Mouse (Mus musculus) intestine, embryonic 16.5 days (tissue): ENCODE measurements around the gene Esrrb. TPM values are rescaled to one million over a fixed set of nuclear protein-coding genes. Genes with fewer than 3 reads are reported as not detected.

Experiments
- ATAC-seq: fragments of 200-750 bp; cut with Nextera tagmentation; 2 replicates; pipeline ENCODE4 v1.8.0; 2017; ENCODE audit warnings: moderate TSS enrichment, moderate library complexity
- H3K27ac ChIP-seq: fragments of 300-500 bp; sonication (generic); 2 replicates; pipeline ENCODE4 v1.5.1; 2014; ENCODE audit warnings: mild to moderate bottlenecking, low read length
- H3K27me3 ChIP-seq: fragments of 300-500 bp; sonication (generic); replicated peaks from 2 replicates; pipeline ENCODE4 v1.6.1; 2014; ENCODE audit warnings: low read length, control low read depth, mixed read lengths; ENCODE audit not compliant: control insufficient read depth, insufficient read depth
- H3K36me3 ChIP-seq: fragments of 300-500 bp; sonication (generic); 2 replicates; pipeline ENCODE4 v1.6.1; 2014; ENCODE audit warnings: low read length, control low read depth; ENCODE audit not compliant: control insufficient read depth, insufficient read depth
- H3K4me1 ChIP-seq: fragments of 300-500 bp; sonication (generic); 2 replicates; pipeline ENCODE4 v1.6.1; 2014; ENCODE audit warnings: low read length, control low read depth, mixed read lengths; ENCODE audit not compliant: control insufficient read depth, insufficient read depth
- H3K4me2 ChIP-seq: fragments of 300-500 bp; sonication (generic); 2 replicates; pipeline ENCODE4 v1.6.1; 2014; ENCODE audit warnings: low read depth, low read length, control low read depth
- H3K4me3 ChIP-seq: fragments of 300-500 bp; sonication (generic); 2 replicates; pipeline ENCODE4 v1.5.1; 2014; ENCODE audit warnings: mild to moderate bottlenecking, low read length
- H3K9ac ChIP-seq: fragments of 300-500 bp; sonication (generic); 2 replicates; pipeline ENCODE4 v1.6.1; 2014; ENCODE audit warnings: low read depth, low read length
- H3K9me3 ChIP-seq: fragments of 300-500 bp; sonication (generic); 2 replicates; pipeline ENCODE4 v1.6.1; 2016; ENCODE audit warnings: low read length, control low read depth; ENCODE audit not compliant: control insufficient read depth
- WGBS: fragments of 180-500 bp; shearing (Covaris S2); extraction: QIAGEN DNeasy Blood & Tissue Kit; methylation state at CpG from one replicate; pipeline ENCODE4 v1.1.7; 2014; 5-methylcytosine and 5-hydroxymethylcytosine counted together
- polyA plus RNA-seq: library from polyadenylated mRNA; unstranded; fragments of >200 nt; fragmentation: Nextera tagmentation; extraction: Ambion mirVana; gene quantifications from 2 replicates; pipeline ENCODE4 v1.2.1, GENCODE M21; 2015

Gene Esrrb
- polyA plus RNA-seq, 1 experiment from 2014 or later, result 0.39 TPM

DNA sequence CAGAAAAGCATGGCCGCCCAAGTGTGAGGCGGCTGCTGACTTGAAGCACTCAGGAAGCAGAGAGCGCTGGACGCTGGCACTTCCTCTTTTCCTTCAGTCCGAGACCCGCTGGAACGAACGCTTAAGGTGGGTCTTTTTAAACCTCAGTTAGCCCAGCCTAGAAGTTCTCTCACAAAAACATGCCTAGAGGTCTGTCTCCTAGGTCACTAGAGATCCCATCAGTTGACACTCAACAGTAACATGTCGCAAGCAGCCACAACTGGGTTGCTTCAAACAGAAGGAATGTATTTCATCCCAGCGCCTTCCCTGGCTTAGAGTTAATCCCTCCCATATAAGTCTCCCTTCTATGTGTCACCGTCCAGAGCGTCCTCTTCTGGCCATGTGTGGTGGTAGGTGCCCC, 33.9 kb downstream of the Esrrb start:
- no peak overlapping the region for H3K4me3 ChIP-seq
- H3K9me3 ChIP-seq, result no peaks in the 10 kb centered on the region
- H3K36me3 ChIP-seq, result no peaks in the 10 kb centered on the region
- 85% methylated on average over 12 of the region's 12 CpGs for WGBS
- H3K27ac ChIP-seq, result no peak overlapping the region
- H3K9ac ChIP-seq, result no peak overlapping the region
- no peaks in the 10 kb centered on the region for H3K4me1 ChIP-seq
- H3K4me2 ChIP-seq, result no peak overlapping the region
- ATAC-seq, result no peak
- 0 out of 2 replicates have a peak, but pooled peaks cover 2% of the 10 kb centered on the region for H3K27me3 ChIP-seq

DNA sequence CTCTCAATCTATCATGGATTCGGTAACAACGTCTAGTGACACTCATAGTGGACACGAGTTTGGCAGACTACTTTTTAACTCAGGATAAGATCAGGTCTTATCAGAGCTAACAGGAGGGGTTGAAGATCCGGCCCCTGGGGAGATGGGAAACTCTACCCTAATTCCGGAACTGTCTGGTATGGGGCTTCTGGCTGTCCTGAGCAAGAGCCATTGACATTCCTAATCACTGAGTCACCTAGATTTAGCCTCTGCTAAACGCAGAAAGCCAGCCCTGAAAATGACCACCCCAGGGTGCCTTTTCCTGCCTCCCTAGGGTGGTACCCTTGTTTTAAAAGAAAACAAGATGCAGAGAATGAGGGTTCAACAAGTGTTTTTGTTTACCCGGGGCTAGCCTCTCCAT, 34.4 kb downstream of the Esrrb start:
- no peak overlapping the region for H3K9ac ChIP-seq
- WGBS, result 46% methylated on average over 7 of the region's 7 CpGs

DNA sequence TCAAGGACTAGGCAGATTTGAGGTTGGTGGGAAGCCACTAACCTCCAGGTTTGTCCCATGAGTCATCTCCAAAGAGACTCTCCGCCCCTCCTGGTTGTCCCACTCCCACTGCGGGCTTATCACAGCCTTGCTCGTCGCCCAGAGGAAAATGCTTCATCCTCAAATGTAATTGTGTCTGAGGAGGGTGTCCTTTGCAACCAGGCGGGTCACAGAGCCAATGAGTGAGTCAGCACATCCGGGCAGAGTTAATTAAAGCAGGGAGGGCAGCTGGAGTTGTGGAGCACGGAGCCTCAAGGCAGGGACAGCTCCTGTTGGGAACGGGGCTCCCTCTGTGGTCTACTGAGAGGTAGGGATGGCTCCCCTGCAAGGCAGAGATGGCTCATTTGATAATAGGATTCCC, 37.8 kb downstream of the Esrrb start:
- H3K36me3 ChIP-seq, result no peaks in the 10 kb centered on the region
- H3K4me3 ChIP-seq, result no peak overlapping the region
- H3K27me3 ChIP-seq, result peaks cover 10% of the 10 kb centered on the region; the same call in 1 of the 2 replicates
- H3K4me1 ChIP-seq, result no peaks in the 10 kb centered on the region
- no peak overlapping the region for H3K9ac ChIP-seq
- no peaks in the 10 kb centered on the region for H3K9me3 ChIP-seq
- no peak overlapping the region for H3K4me2 ChIP-seq
- ATAC-seq, result no peak
- H3K27ac ChIP-seq, result no peak overlapping the region
- WGBS, result 20% methylated on average over 8 of the region's 8 CpGs

More for the DNA sequence above, 34.4 kb downstream of the Esrrb start:
- Histone ChIP-seq H3K4me1 (no peaks in the 10 kb centered on the region), H3K4me3 (no peak overlapping the region), H3K27ac (no peak overlapping the region), H3K27me3 (0 out of 2 replicates have a peak, but pooled peaks cover 2% of the 10 kb centered on the region), H3K4me2 (no peak overlapping the region), H3K9me3 (no peaks in the 10 kb centered on the region), H3K36me3 (no peaks in the 10 kb centered on the region)
- ATAC-seq, result no peak

DNA sequence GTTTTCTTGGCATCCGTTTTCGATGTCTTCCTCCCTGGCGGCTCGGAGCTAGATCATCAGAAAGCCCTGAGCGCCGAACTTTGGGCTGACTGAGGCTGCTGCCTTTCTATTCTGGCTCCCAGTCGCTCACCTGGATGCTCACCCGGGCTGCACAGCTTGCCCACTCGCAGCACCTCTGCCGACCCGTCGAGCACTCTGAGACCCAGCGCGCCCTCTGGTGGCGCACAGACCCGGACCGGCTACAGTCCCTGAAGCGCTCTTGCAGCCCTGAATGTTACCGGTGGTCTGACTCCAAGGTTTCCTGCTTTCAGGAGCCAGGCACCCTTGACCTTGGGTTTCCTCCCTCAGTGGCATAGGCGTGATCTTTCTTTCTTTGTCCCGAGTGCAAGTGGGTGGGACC, 41.8 kb downstream of the Esrrb start:
- 6% methylated on average over 21 of the region's 21 CpGs for WGBS
- Histone ChIP-seq H3K9ac (no peak overlapping the region), H3K27me3 (peaks cover 11% of the 10 kb centered on the region; the same call in 1 of the 2 replicates), H3K9me3 (no peaks in the 10 kb centered on the region; the same call in 1 of the 2 replicates), H3K27ac (no peak overlapping the region), H3K4me2 (peak overlapping the region; percentile 59), H3K36me3 (no peaks in the 10 kb centered on the region), H3K4me1 (no peaks in the 10 kb centered on the region), H3K4me3 (peak overlapping the region; percentile 34)
- no peak for ATAC-seq

DNA sequence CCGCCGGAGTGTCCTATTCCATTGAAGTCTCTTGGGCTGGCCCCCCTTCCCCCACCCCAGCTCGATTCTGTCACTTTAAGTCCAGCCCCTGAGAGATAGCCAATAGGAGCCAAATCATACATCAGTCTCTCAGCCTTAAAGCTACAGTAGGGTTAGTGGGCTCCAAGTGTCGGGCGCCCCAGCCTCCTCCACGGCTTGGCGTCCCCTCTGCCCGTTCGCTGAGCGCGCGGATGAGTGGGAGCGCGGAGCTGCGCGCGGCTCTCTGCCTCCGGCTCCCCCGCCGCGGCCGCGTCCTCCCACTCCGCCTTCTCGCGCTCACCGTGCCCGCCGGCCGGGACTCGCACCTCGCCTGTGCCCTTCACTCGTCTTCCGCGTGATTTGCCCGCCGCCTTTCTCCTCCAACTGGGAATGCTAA, 60.6 kb downstream of the Esrrb start:
- H3K36me3 ChIP-seq, result no peaks in the 10 kb centered on the region
- H3K4me1 ChIP-seq, result peaks cover 13% of the 10 kb centered on the region; the same call in 1 of the 2 replicates
- no peak overlapping the region for H3K27ac ChIP-seq
- WGBS, result under 1% methylated on average over 37 of the region's 37 CpGs
- peaks cover 69% of the 10 kb centered on the region for H3K27me3 ChIP-seq
- H3K4me2 ChIP-seq, result peak overlapping the region; percentile 68
- no peaks in the 10 kb centered on the region for H3K9me3 ChIP-seq
- peak overlapping the region; percentile 49 for H3K4me3 ChIP-seq
- 0 out of 2 replicates have a peak overlapping the region, but pooled peaks have one; percentile 15 for H3K9ac ChIP-seq
- ATAC-seq, result peak; percentile 40; the same call in 1 of the 2 replicates

DNA sequence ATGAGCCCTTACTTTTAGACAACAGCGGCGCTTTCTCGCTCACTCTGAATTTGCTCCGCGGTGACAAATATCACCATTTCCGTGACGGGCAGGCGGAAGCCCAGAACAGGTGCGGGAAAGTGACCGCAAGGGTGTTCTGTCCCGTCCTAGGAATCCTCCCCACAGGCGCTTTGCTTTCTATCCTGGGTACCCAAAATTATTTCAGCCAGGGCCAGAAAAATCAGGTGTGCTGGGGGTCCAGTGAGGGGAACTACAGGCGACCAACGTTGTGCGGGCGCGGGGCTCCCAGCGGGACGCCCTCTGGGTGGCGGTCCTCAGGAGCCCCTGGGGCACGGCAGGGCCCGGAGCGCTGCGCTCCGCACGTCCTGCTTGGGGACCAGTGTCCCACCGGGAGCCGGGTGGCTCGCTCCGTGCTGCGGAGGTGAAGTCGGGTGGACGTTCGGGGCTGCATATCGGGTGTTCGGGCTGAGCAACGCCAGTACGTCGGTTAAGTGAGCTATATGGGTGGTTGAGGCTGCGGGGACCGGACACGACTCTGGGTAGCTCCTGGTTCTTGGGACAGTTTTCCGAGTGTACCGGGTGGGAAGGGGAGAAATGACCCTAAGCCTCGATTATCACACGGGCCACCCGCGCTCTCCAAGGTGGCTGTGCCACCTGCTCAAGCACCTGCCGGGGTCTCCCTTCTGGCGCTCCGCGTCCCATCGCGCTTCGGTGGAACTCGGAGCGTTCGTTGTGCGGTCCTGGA, 61.4 kb downstream of the Esrrb start:
- H3K9me3 ChIP-seq, result no peaks in the 10 kb centered on the region
- H3K27me3 ChIP-seq, result peaks cover 69% of the 10 kb centered on the region
- H3K4me1 ChIP-seq, result peaks cover 13% of the 10 kb centered on the region; the same call in 1 of the 2 replicates
- no peak overlapping the region for H3K27ac ChIP-seq
- no peak overlapping the region for H3K9ac ChIP-seq
- peak overlapping the region; percentile 49 for H3K4me3 ChIP-seq
- H3K36me3 ChIP-seq, result no peaks in the 10 kb centered on the region
- H3K4me2 ChIP-seq, result peak overlapping the region; percentile 68
- WGBS, result 3% methylated on average over 59 of the region's 59 CpGs
- ATAC-seq, result no peak

DNA sequence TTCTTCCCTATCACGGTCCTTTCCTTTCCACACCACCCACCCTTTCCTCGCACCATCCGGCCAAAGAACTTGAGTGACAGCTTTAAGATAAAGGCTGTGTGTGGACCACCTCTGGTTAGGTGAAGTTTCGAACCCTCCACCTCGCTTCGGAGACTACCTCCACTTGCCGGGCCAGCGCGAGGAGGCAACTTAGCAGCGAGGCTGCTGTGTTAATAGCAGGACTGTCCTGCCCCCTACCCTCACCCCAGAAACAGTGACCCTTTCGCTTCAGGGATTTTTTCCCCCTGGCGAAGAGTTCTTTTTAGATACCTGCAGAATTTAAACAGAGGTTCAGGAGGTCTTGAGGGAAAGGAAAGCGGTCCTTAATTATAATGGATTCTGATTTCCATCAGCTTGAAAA, 62.2 kb downstream of the Esrrb start:
- H3K9me3 ChIP-seq, result no peaks in the 10 kb centered on the region
- no peak for ATAC-seq
- peaks cover 67% of the 10 kb centered on the region for H3K27me3 ChIP-seq
- no peak overlapping the region for H3K9ac ChIP-seq
- no peak overlapping the region for H3K27ac ChIP-seq
- WGBS, result 4% methylated on average over 13 of the region's 13 CpGs
- H3K4me2 ChIP-seq, result no peak overlapping the region
- peaks cover 13% of the 10 kb centered on the region; the same call in 1 of the 2 replicates for H3K4me1 ChIP-seq
- H3K4me3 ChIP-seq, result no peak overlapping the region
- no peaks in the 10 kb centered on the region for H3K36me3 ChIP-seq

DNA sequence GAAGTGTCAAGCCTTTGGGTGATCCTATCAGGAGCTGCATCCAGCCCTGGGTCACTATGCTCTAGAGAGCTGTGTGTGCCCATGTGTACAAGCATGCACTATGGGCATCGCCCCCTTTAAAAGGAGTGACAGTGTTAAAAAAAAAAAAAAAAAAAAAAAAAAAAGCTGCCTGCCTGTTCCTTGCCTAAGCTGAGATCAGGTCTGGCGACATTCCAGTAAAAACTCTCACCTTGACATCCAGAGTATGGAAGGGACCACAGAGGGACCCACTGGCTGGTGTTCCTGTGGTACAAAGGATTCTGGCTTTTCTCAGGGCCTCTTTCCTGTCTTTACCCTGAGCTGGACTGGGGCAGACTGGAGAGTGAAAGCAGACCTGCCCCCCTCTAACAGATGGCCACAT, 66.7 kb downstream of the Esrrb start:
- Histone ChIP-seq H3K4me2 (no peak overlapping the region), H3K27me3 (peaks cover 26% of the 10 kb centered on the region), H3K9me3 (no peaks in the 10 kb centered on the region), H3K4me1 (0 out of 2 replicates have a peak, but pooled peaks cover under 1% of the 10 kb centered on the region), H3K9ac (no peak overlapping the region), H3K4me3 (no peak overlapping the region), H3K36me3 (no peaks in the 10 kb centered on the region), H3K27ac (no peak overlapping the region)
- 41% methylated on average over 2 of the region's 2 CpGs for WGBS
- ATAC-seq, result no peak

DNA sequence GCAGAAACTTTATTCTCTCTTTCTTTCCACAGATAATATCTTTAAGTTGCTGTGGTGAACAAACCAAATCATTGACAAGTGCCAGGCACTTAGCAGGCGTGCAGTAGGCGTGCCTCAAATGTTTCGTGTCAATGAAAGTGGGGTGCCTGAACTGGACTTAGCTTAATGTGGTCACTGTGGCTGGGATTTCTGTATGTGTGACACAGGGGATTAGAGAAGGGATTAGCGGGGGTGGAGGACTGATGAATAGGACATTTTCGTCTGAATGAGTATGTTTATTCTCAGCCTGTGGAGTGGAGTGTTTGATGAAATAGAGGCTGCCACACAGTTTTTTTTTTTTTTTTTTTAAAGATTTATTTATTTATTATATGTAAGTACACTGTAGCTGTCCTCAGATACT, 70.8 kb downstream of the Esrrb start:
- no peak for ATAC-seq
- H3K4me3 ChIP-seq, result no peak overlapping the region
- no peaks in the 10 kb centered on the region for H3K9me3 ChIP-seq
- no peaks in the 10 kb centered on the region for H3K27me3 ChIP-seq
- H3K9ac ChIP-seq, result no peak overlapping the region
- H3K36me3 ChIP-seq, result no peaks in the 10 kb centered on the region
- H3K4me1 ChIP-seq, result no peaks in the 10 kb centered on the region
- H3K4me2 ChIP-seq, result no peak overlapping the region
- no peak overlapping the region for H3K27ac ChIP-seq
- 75% methylated on average over 5 of the region's 5 CpGs for WGBS
